Mouse (Mus musculus): Measurements from ENCODE around the gene Msh2. TPM values are rescaled to one million over a fixed set of nuclear protein-coding genes. Genes with fewer than 3 reads are reported as not detected.

Gene Msh2
- polyA plus RNA-seq (2015; fragmentation: Nextera tagmentation; extraction: Ambion mirVana) = 37.3 and 38.2 TPM in 2 replicates

GRCm38 (mm10) chr17:87671890-87672660 lies at the start of gene Msh2:
Gene Msh2, plus strand, starts transcription at chr17:87672330.

Other genes with a start within 250 kb of the Msh2 start
- not detected in 2 replicates for gene Stpg4, start 244.6 kb upstream of the Msh2 start, polyA plus RNA-seq (2015; fragmentation: Nextera tagmentation; extraction: Ambion mirVana)
- 3,170 and 3,364 TPM in 2 replicates for gene Calm2, start 225.4 kb upstream of the Msh2 start, polyA plus RNA-seq (2015; fragmentation: Nextera tagmentation; extraction: Ambion mirVana)
- 2.3 and 3.3 TPM in 2 replicates for gene Epcam, start 36.4 kb upstream of the Msh2 start, polyA plus RNA-seq (2015; fragmentation: Nextera tagmentation; extraction: Ambion mirVana)
- gene Kcnk12, start 125.7 kb downstream of the Msh2 start, polyA plus RNA-seq (2015; fragmentation: Nextera tagmentation; extraction: Ambion mirVana) = 4.9 and 6.0 TPM in 2 replicates
- not detected in 2 replicates for gene Rpl36-ps4, start 248.6 kb downstream of the Msh2 start, polyA plus RNA-seq (2015; fragmentation: Nextera tagmentation; extraction: Ambion mirVana)